Mouse (Mus musculus): Measurements from ENCODE around the gene Serinc3. TPM values are rescaled to one million over a fixed set of nuclear protein-coding genes. Genes with fewer than 3 reads are reported as not detected.
"Not testable (repeated sequence)": the region's sequence is repeated elsewhere in the genome, so short reads cannot be mapped to it uniquely, and the experiment has no call there.

Serinc3 gene
- polyA plus RNA-seq, 1 experiment from 2014 or later = 38.4 TPM

DNA sequence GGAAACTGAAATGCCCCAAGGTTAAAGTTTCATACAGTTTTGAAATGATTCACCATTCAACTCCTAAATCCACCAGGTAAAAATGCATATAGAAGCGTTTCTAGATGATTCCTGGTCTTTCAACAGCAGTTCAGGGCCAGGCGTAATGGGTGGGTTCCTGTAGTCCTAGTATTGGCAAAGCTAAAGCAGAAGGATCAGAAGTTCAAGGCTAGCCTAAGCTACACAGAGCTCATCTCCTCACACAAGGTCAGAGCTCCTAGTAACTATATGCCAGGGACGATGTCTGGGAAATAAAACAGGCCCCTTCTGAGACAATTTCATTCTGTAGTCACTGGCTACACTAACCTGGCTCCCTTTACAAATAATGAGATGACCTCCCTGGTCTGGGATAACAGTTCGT lies 13.7 kb downstream of the Serinc3 start:
- ATAC-seq (ENCODE audit: low FRiP score) = no peak
- no peak for DNase-seq (ENCODE audit: low spot score)
- H3K36me3 ChIP-seq (ENCODE audit: control insufficient read depth, insufficient read depth, low read length) = peaks cover 17% of the 10 kb centered on the region
- H3K9me3 ChIP-seq (ENCODE audit: control insufficient read depth, low read length) = no peaks in the 10 kb centered on the region
- WGBS = 97% methylated on average over 4 of the region's 4 CpGs
- H3K27me3 ChIP-seq (ENCODE audit: control insufficient read depth, insufficient read depth, low read length) = no peaks in the 10 kb centered on the region
- no peak overlapping the region for H3K4me2 ChIP-seq (replicated peaks; ENCODE audit: low read depth, low read length)
- H3K4me3 ChIP-seq (ENCODE audit: low read depth, low read length) = no peak overlapping the region
- H3K27ac ChIP-seq (ENCODE audit: low read depth, low read length) = no peak overlapping the region
- no peak overlapping the region for H3K9ac ChIP-seq (ENCODE audit: low read depth, low read length)
- no peaks in the 10 kb centered on the region for H3K4me1 ChIP-seq (replicated peaks; ENCODE audit: control insufficient read depth, insufficient read depth, low read length)

DNA sequence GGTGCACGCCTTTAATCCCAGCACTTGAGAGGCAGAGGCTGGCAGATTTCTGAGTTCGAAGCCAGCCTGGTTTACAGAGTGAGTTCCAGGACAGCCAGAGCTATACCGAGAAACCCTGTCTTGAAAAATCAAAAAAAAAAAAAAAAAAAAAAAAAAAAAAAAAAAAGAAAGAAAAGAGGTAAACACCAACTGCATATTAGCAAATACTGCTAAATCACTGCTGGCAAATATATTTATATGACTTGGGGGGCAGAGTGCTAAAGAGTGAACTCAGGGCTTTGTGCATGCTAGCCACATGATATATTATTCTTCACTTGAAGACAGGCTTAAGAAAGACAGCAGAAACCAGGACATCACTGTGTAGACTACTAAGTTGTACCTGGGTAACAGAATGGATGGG lies 23.5 kb downstream of the Serinc3 start:
- not testable (repeated sequence) for H3K9ac ChIP-seq (ENCODE audit: low read depth, low read length); H3K9me3 ChIP-seq (ENCODE audit: control insufficient read depth, low read length); H3K4me3 ChIP-seq (ENCODE audit: low read depth, low read length); DNase-seq (ENCODE audit: low spot score); H3K36me3 ChIP-seq (ENCODE audit: control insufficient read depth, insufficient read depth, low read length); ATAC-seq (ENCODE audit: low FRiP score); H3K4me1 ChIP-seq (replicated peaks; ENCODE audit: control insufficient read depth, insufficient read depth, low read length); H3K27ac ChIP-seq (ENCODE audit: low read depth, low read length); H3K27me3 ChIP-seq (ENCODE audit: control insufficient read depth, insufficient read depth, low read length); H3K4me2 ChIP-seq (replicated peaks; ENCODE audit: low read depth, low read length)
- 94% methylated on average over 3 of the region's 3 CpGs for WGBS

DNA sequence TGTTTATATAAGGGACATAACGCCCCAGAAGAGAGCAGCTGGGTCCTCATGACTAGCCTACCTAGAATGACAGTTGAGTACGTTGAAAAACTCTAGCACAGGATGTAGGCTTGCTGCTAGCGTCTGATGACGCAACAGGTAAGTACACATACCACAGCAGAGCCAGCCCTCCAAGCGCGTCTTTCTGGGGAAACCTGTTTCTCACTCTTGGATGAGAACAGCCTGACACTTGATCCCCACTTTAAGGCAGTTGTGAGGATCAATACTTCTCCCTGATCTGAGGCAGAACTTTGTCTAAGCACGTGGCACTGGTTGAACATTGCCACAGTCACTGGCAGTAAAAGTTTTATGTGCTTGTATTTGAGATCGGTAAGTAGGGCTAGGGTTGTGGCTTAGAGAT lies 24.5 kb downstream of the Serinc3 start:
- 85% methylated on average over 8 of the region's 8 CpGs for WGBS

DNA sequence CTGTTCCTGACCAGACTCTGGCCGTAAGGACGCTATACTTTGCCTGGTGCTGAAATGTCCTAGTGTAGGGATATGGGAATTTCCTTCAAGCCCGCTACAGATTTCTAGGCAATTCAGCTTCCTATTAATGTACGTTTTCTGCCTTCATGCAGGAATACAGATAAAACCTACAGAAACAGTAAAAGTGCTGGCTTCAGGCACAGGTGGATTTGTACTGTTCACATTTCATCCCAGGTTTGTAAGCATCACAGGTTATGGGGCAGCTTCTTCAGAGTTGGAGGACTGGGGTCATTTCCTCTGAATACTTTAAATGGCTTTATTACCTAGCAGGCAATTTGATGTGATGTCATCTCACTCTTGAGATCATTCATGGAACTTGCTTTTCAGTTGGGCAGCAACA lies 27.1 kb downstream of the Serinc3 start:
- no peaks in the 10 kb centered on the region for H3K4me1 ChIP-seq (replicated peaks; ENCODE audit: control insufficient read depth, insufficient read depth, low read length)
- 95% methylated on average over 4 of the region's 4 CpGs for WGBS
- no peak overlapping the region for H3K4me2 ChIP-seq (replicated peaks; ENCODE audit: low read depth, low read length)
- H3K4me3 ChIP-seq (ENCODE audit: low read depth, low read length) = no peak overlapping the region
- DNase-seq (ENCODE audit: low spot score) = no peak
- H3K27ac ChIP-seq (ENCODE audit: low read depth, low read length) = no peak overlapping the region
- H3K27me3 ChIP-seq (ENCODE audit: control insufficient read depth, insufficient read depth, low read length) = no peaks in the 10 kb centered on the region
- H3K36me3 ChIP-seq (ENCODE audit: control insufficient read depth, insufficient read depth, low read length) = peaks cover 5% of the 10 kb centered on the region; the same call in 1 of the 2 replicates
- no peak overlapping the region for H3K9ac ChIP-seq (ENCODE audit: low read depth, low read length)
- no peaks in the 10 kb centered on the region for H3K9me3 ChIP-seq (ENCODE audit: control insufficient read depth, low read length)
- ATAC-seq (ENCODE audit: low FRiP score) = no peak

More for the DNA sequence above, 24.5 kb downstream of the Serinc3 start:
- Histone ChIP-seq H3K4me1 (replicated peaks; ENCODE audit: control insufficient read depth, insufficient read depth, low read length) (no peaks in the 10 kb centered on the region), H3K36me3 (ENCODE audit: control insufficient read depth, insufficient read depth, low read length) (peaks cover 5% of the 10 kb centered on the region; the same call in 1 of the 2 replicates), H3K27ac (ENCODE audit: low read depth, low read length) (no peak overlapping the region), H3K27me3 (ENCODE audit: control insufficient read depth, insufficient read depth, low read length) (no peaks in the 10 kb centered on the region), H3K9ac (ENCODE audit: low read depth, low read length) (no peak overlapping the region), H3K4me2 (replicated peaks; ENCODE audit: low read depth, low read length) (no peak overlapping the region), H3K4me3 (ENCODE audit: low read depth, low read length) (no peak overlapping the region), H3K9me3 (ENCODE audit: control insufficient read depth, low read length) (no peaks in the 10 kb centered on the region)
- no peak for DNase-seq (ENCODE audit: low spot score)
- no peak for ATAC-seq (ENCODE audit: low FRiP score)

DNA sequence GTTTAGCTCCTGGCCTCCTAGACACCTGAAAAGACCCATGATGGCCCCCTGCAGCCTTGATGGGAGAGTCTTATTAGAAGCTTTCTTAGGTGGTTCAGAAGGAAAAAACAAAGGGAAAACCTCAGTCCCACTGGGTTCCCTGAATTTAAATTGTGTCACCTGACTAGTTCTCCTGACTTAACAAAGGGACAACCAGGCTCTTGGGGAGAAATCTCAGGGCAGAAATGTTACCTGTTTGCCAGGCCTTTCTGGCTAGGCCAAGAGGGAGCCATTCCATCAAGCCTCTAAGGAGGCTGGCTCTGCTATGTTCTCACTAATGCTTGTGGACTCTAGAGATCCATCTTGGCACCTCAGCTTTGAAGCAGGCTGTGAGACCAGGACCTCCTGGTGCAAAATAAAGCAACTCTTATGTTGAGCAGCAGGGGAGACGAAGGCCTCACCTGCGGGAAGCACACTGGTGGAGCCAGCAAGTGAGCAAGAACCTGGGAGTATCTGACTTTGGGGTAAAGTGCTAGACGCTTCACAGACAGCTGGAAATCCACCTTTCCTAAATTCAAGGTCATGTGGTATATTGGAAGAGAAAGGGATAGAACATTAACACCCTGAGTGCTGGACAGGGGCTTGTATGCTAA lies 27.6 kb downstream of the Serinc3 start:
- no peak for ATAC-seq (ENCODE audit: low FRiP score)
- no peak overlapping the region for H3K4me2 ChIP-seq (replicated peaks; ENCODE audit: low read depth, low read length)
- peaks cover 5% of the 10 kb centered on the region; the same call in 1 of the 2 replicates for H3K36me3 ChIP-seq (ENCODE audit: control insufficient read depth, insufficient read depth, low read length)
- no peaks in the 10 kb centered on the region for H3K9me3 ChIP-seq (ENCODE audit: control insufficient read depth, low read length)
- H3K9ac ChIP-seq (ENCODE audit: low read depth, low read length) = no peak overlapping the region
- DNase-seq (ENCODE audit: low spot score) = no peak
- H3K4me1 ChIP-seq (replicated peaks; ENCODE audit: control insufficient read depth, insufficient read depth, low read length) = no peaks in the 10 kb centered on the region
- H3K4me3 ChIP-seq (ENCODE audit: low read depth, low read length) = no peak overlapping the region
- H3K27ac ChIP-seq (ENCODE audit: low read depth, low read length) = no peak overlapping the region
- 74% methylated on average over 3 of the region's 3 CpGs for WGBS
- H3K27me3 ChIP-seq (ENCODE audit: control insufficient read depth, insufficient read depth, low read length) = no peaks in the 10 kb centered on the region

DNA sequence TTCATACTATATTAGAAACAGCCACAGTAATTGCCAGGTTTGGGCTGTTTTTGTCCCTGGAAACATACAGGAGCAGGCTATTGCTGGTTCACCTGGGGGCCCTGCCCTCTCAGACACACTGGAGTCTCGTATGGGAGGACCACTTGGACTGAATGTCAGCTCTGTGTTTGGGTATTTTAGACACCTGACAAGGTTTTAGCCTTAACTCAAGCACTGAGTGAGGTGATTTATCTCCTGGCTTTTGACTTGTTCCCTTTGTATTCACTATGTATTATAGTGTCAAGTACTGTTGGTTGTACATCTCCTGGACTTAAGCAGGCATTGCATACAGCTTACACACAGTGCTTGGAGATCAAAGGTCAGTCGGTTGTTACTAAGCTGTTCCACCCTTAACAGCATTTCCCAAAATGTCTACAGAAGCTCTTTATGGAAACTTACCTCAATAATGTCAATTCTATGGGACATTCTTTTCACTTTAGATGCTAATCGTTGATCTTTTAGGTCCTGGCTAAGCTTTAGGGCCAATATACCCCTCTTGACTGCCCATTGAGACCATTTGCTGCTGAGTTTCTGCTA lies 28.2 kb downstream of the Serinc3 start:
- H3K9me3 ChIP-seq (ENCODE audit: control insufficient read depth, low read length) = no peaks in the 10 kb centered on the region
- peaks cover 5% of the 10 kb centered on the region; the same call in 1 of the 2 replicates for H3K36me3 ChIP-seq (ENCODE audit: control insufficient read depth, insufficient read depth, low read length)
- no peak overlapping the region for H3K9ac ChIP-seq (ENCODE audit: low read depth, low read length)
- ATAC-seq (ENCODE audit: low FRiP score) (no peak), DNase-seq (ENCODE audit: low spot score) (no peak)
- H3K4me3 ChIP-seq (ENCODE audit: low read depth, low read length) = no peak overlapping the region
- H3K4me2 ChIP-seq (replicated peaks; ENCODE audit: low read depth, low read length) = no peak overlapping the region
- no peak overlapping the region for H3K27ac ChIP-seq (ENCODE audit: low read depth, low read length)
- H3K27me3 ChIP-seq (ENCODE audit: control insufficient read depth, insufficient read depth, low read length) = no peaks in the 10 kb centered on the region
- WGBS = 89% methylated on average over 3 of the region's 3 CpGs
- no peaks in the 10 kb centered on the region for H3K4me1 ChIP-seq (replicated peaks; ENCODE audit: control insufficient read depth, insufficient read depth, low read length)

DNA sequence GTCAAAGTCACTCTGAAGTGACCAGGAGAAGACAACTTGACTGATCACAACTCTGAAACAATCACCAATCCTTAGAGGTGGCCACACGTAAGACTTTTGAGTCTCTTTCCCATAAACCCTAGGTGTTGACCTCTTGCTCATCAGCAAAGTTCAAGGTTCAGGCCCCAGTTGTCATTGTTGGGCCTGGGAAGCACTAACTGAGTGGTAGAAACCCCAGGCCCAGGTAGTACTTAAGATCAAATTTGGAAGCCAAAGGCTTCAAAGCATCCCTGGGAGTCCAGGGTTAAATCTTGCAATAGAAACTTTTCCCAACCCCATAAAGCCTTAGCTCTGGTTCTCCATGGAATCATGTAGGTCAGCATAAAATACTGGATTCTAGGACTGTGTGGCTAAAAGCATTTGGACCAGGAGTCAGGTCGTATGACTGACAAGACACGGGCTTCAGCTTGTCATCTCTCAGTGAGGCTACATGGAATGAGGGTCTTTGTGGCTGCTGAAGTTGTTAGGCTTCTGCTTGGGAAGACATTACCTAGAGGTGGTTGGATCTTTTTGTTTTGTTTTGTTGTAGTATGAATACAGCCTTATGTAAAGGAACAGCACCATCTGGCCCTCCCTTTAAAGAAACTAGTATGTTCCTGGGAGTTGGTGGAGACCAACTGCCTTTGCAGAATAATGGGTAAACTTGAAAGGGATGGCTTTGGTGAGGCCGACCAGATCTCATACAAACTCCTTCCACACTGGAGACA lies 28.9 kb downstream of the Serinc3 start:
- 90% methylated on average over 4 of the region's 4 CpGs for WGBS
- Histone ChIP-seq H3K27ac (ENCODE audit: low read depth, low read length) (no peak overlapping the region), H3K9me3 (ENCODE audit: control insufficient read depth, low read length) (no peaks in the 10 kb centered on the region), H3K4me1 (replicated peaks; ENCODE audit: control insufficient read depth, insufficient read depth, low read length) (no peaks in the 10 kb centered on the region), H3K4me3 (ENCODE audit: low read depth, low read length) (no peak overlapping the region), H3K9ac (ENCODE audit: low read depth, low read length) (no peak overlapping the region), H3K27me3 (ENCODE audit: control insufficient read depth, insufficient read depth, low read length) (no peaks in the 10 kb centered on the region), H3K36me3 (ENCODE audit: control insufficient read depth, insufficient read depth, low read length) (peaks cover 5% of the 10 kb centered on the region; the same call in 1 of the 2 replicates), H3K4me2 (replicated peaks; ENCODE audit: low read depth, low read length) (no peak overlapping the region)
- ATAC-seq (ENCODE audit: low FRiP score) = no peak
- no peak for DNase-seq (ENCODE audit: low spot score)

DNA sequence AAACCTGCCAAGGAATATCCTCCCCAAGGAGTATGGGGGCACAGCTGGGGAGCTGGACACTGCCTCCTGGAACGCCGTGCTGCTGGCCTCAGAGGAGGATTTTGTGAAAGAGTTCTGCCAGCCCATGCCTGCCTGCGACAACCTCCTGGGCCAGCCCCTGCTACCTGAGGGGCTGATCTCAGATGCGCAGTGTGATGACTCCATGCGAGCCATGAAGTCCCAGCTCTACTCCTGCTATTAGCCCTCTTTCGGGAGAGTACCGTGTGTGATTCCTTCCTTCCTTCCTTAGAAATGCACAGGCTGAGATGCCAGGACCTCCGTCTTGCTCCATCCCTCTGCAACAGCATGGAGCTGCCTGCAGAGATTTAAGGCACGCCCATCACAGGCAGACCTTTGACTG lies 29.5 kb downstream of the Serinc3 start:
- H3K4me3 ChIP-seq (ENCODE audit: low read depth, low read length) = no peak overlapping the region
- no peaks in the 10 kb centered on the region for H3K9me3 ChIP-seq (ENCODE audit: control insufficient read depth, low read length)
- DNase-seq (ENCODE audit: low spot score) (no peak), ATAC-seq (ENCODE audit: low FRiP score) (no peak)
- 93% methylated on average over 9 of the region's 9 CpGs for WGBS
- H3K9ac ChIP-seq (ENCODE audit: low read depth, low read length) = no peak overlapping the region
- no peak overlapping the region for H3K27ac ChIP-seq (ENCODE audit: low read depth, low read length)
- H3K36me3 ChIP-seq (ENCODE audit: control insufficient read depth, insufficient read depth, low read length) = peaks cover 4% of the 10 kb centered on the region; the same call in 1 of the 2 replicates
- H3K4me2 ChIP-seq (replicated peaks; ENCODE audit: low read depth, low read length) = no peak overlapping the region
- H3K4me1 ChIP-seq (replicated peaks; ENCODE audit: control insufficient read depth, insufficient read depth, low read length) = no peaks in the 10 kb centered on the region
- no peaks in the 10 kb centered on the region for H3K27me3 ChIP-seq (ENCODE audit: control insufficient read depth, insufficient read depth, low read length)
